Mouse (Mus musculus) megakaryocyte, adult 5-6 weeks (primary cell): Measurements from ENCODE around the gene Bend6. TPM values are rescaled to one million over a fixed set of nuclear protein-coding genes. Genes with fewer than 3 reads are reported as not detected.

Experiments
- ATAC-seq: 2 replicates; pipeline ENCODE4 v1.8.0; 2016; ENCODE audit warnings: mild to moderate bottlenecking, inconsistent platforms; ENCODE audit not compliant: poor library complexity, severe bottlenecking
- total RNA-seq, 2 experiments: library from RNA; stranded (forward) in 1 of 2; stranded (reverse) in 1 of 2; fragments of 153-499, 151-499 nt in 1 of 2; fragments of 221-1000, 200-1000 nt in 1 of 2; gene quantifications; 2 replicates each; pipeline versions ENCODE4 v1.2.3 to v1.2.4; 2015 to 2017

The Bend6 gene
- total RNA-seq, 2 experiments from 2014 or later: not detected

- ATAC-seq: no peak
These were observed 761 bp upstream of the Bend6 start, which contains the start of gene Dst for GRCm38 (mm10) chr1:33908191-33908962. TSS of gene Dst (plus strand) at chr1:33908225.

- ATAC-seq: no peak
These were observed 689 bp downstream of the Bend6 start for GRCm38 (mm10) chr1:33906927-33907326.

- no peak for ATAC-seq
These were observed 1.4 kb downstream of the Bend6 start for GRCm38 (mm10) chr1:33906216-33906615.

GRCm38 (mm10) chr1:33903587-33903986 is 4.0 kb downstream of the Bend6 start:
- peak; percentile 81 for ATAC-seq

GRCm38 (mm10) chr1:33900175-33900574 is 7.4 kb downstream of the Bend6 start:
- no peak for ATAC-seq

DNA sequence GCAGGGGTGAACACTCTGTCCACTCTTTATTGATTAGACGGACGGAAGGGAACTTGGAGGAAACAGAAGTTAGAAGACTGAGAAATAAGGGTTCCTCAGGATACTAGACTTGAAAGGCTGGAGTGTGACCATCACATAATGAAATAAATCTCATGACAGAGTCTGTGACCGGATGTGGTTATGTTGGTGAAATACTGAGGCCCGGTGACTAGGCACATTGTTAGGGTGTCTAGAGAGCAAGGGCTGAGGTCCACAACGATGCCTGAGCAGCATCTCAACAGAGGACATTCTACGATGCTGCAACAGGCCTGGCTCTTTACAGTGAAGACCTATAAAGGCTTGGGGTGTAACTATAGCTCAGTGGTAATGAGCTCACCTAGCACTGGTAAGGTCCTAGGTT is 9.2 kb downstream of the Bend6 start:
- peak; percentile 33 for ATAC-seq

DNA sequence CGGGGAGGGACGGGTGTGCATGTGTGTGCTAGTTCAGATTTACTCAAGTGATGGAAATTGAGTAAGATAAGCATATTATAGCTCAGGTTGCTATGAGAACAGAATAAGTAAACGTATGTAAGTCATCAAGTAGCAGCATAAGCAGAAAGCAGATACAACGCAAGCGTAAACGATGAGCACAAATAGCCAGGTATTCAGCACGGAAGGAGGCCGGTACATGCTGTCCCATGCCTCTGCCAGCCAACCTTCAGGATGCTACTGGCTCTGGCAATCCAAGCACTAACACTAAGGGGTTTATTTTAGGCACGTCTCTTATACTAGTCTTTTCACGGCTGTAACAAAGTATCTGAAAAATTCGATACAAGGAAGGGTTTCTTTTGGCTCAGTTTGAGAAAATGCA is 10.2 kb downstream of the Bend6 start:
- no peak for ATAC-seq

DNA sequence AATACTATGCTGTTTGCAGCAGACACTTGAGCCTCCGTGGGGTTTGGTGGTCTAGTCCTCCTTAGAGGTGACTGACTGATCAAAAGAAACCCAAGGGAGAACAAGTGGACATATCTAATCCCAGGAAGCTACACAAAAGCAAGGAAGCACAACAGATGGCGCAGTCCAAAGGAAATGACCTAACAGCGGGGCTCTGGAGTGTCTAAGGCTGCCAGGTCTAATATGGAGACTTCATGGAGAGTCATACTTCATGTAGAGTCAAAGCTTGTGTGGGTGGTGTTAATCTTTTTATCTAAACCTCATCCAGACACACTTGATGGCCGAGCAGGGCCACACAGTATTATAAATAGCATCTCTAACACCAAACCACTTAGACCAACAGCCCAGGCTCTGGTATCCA is 10.9 kb downstream of the Bend6 start:
- ATAC-seq: no peak

DNA sequence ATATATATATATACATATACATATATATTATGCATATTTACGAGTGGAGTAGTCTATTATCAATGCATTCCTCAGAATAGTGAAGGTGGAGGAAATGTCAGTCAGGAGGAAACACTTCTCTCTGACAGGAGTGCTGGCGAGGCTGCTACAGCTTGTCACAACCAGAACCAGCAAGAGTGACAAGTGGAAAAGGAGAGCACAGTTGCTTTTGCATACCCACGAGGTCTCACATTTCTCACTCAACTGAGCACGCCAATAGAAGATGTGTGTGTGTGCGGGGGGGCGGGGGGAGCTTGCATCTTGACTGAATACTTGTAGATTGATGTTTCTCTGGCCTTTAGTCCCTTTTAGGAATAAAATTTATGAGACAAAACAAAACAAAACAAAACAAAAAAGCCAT is 11.5 kb downstream of the Bend6 start:
- no peak for ATAC-seq

DNA sequence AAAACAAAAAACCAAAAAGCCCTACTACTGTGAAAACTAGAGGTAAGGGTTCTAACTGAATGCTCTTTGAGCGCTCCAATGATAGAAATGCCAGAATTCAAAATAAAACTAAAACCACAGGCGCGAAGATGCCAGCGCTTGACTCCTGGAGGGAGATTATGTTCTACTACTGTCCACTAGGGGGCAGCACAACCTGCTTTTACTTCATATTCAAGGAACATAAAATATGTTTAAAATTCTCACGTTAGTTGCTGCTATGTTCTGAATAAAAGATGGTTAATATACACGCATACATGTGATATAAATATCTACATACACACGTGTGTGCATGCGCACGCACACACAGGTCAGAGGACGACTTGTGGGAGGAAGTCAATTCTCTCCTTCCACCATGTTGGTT is 14.8 kb downstream of the Bend6 start:
- ATAC-seq: peak; percentile 57; the same call in 1 of the 2 replicates

DNA sequence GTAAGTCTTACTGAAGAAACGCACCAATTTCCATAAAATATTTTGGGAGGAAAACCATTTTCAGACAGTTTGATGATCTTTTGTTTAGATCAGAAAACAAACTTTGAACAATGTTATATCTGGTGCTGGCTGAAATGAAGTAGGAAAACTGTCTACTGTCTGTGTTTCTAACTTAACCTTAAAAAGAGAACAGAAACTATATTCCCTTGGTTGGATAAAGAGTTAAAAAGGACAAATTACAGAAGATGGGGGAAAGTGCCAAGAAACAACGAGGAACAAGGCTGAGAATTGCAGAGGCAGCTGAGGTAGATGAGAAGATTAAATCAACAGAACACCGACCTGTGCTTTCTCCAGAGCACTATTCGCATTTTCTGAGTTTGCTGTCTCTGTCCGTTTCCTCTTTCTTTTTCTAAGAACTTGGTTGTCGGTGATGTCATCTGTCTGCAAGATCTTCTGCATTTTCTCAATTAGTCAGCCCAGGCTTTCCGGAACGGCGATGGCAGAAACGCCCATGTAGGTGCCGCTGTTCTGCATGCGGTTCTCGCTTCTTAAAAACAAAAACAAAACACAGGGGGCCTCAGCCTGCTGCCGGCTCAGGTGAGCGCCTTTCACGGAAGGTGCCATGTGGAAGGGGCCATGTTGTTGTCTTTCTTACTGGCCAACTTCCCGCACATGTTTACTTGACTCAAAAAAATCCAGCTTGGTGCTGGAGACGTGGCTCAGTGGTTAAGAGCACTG is 24.3 kb downstream of the Bend6 start:
- peak; percentile 100 for ATAC-seq

- no peak for ATAC-seq
These were observed 29.4 kb downstream of the Bend6 start for GRCm38 (mm10) chr1:33878170-33878569.

GRCm38 (mm10) chr1:33876416-33876815 is 31.2 kb downstream of the Bend6 start:
- peak; percentile 40; the same call in 1 of the 2 replicates for ATAC-seq

GRCm38 (mm10) chr1:33875691-33876090 is 31.9 kb downstream of the Bend6 start:
- no peak for ATAC-seq

GRCm38 (mm10) chr1:33873561-33873960 is 34.1 kb downstream of the Bend6 start:
- no peak for ATAC-seq

GRCm38 (mm10) chr1:33869437-33869836 is 38.2 kb downstream of the Bend6 start:
- no peak for ATAC-seq

- ATAC-seq: no peak
These were observed 38.6 kb downstream of the Bend6 start for GRCm38 (mm10) chr1:33869031-33869430.

DNA sequence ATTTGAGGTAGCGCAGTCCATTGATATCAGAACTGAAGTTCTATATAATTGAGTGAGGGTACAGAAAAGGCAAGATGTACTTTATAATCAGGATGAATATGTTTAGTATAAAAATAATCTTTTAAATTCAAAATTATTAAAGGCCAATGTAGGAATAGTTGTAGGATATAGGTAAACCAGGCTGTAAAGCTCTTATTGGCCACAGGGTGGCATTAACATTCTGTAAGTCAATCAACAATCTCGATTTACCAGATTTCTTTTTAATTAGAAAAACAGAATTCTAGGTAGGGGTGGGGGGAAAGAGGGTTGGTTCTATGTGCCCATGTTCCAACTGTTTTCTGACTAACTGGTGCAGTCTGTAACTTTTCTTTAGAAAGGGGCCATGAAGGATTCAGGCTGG is 60.8 kb downstream of the Bend6 start:
- no peak for ATAC-seq

DNA sequence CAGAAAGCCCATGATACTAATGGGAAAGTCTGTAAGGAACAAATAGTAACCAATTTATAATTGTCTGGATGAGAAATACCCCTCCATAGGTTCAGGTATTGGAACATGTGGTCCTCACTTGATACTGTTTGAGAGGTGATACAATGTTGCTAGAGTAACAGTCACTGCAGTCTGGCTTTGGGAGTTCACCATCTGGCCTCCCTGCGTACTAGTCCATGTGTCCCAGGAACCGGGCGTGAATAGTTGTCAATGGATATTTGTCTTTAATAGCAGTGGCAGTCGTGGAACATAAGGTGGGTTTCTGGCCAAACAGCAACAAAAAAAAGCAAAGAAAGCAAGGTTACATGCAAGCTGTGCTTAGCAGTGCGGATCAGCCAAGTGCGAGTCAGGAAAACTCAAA is 63.8 kb downstream of the Bend6 start:
- no peak for ATAC-seq

DNA sequence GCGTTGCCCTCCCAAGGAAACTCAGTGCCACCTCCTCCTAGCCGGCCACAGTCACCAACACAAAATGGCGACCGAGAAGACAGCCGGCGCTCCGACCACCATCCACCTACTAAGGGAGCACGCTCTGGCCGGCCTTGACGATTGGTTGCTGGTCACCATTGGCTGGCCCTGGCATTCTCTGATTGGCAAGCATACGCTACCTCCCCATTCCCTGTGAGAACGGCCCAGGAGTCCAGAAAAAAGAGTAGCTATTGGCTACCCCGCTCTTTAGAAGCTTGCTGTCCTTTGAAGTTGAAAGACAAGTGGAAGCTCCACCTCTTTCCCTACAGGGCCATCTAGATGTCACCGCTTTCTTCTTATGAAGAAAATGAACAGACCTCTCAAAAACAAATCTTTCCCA is 68.7 kb downstream of the Bend6 start:
- peak; percentile 51; the same call in 1 of the 2 replicates for ATAC-seq

GRCm38 (mm10) chr1:33830586-33830985 is 77.0 kb downstream of the Bend6 start:
- no peak for ATAC-seq

DNA sequence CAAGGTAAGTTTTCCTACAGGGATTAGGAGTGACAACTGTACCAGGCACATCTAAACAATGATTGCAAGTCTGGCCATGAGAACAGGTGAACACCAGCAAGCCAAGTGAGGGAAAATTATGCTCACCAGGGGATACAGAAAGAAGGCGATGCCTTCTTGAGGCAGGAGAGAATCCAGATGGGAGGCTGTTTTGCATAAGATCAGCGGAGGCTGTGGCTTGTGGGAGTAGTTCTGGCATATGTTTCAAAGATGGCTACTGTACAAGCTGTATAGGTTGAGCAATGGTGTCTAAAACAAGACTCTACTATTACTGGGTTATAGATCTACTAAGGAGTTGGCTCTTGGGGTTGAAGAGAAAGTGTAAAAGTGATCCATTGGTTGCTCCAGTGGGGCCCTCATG is 89.7 kb downstream of the Bend6 start:
- ATAC-seq: no peak
